Mouse (Mus musculus): ENCODE measurements around the gene Trappc4. TPM values are rescaled to one million over a fixed set of nuclear protein-coding genes. Genes with fewer than 3 reads are reported as not detected.
A peak's percentile ranks its signal among the peaks of the same experiment; 100 is the strongest.

Gene Trappc4
- total and polyA plus RNA-seq, 3 experiments: 28.2 to 36.2 (median 34.9) TPM

DNA sequence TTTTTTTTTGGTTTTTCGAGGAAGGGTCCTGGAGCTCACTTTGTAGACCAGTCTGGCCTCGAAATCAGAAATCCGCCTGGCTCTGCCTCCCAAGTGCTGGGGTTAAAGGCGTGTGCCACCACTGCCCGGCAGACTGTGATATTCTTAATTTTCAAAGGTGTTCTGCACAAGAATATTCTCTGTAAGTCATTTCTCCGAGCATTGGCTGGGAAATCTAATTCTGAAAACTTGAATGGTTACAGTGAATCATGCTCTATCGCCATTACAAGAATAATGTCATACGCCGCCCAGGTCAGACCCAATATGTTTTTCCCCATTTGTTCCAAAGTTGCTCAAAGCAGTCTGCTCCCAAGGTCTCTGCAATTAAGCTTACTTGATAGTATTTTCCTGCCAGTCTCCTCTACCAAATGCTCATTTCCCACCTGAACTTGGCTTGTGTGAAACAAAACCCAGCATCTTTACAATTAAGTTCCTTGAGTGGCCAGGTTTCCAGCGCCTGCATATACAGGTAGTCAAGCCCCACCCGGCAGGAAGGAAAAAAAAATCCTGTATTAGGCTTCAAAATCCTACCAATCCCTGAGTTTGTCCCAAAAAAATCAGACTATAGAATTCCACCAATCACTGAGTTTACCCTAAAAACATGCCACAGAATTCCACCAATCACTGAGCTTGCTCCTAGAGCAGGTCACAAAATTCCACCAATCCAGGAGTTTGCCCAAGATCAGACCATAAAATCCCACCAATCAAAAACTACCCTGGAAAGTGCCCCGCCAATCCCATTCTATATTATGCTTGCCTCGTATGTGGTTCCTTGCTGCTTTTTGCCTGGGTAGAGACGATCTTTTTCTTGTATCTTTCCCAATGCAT, 11.4 kb upstream of the Trappc4 start, which contains the start of gene Ccdc84:
TSS of gene Ccdc84 (minus strand) at position 51 of the 867 bp plus-strand sequence.
- Histone ChIP-seq H3K27ac (peak within 1 kb of the TSS; percentile 88), H3K4me1 (ENCODE audit: control insufficient read depth, insufficient read depth, low read length) (peaks cover 3% of the 10 kb centered on the region), H3K27me3 (ENCODE audit: control insufficient read depth, insufficient read depth, low read length) (no peaks in the 10 kb centered on the region), H3K4me3 (peak within 1 kb of the TSS; percentile 86), H3K36me3 (ENCODE audit: control insufficient read depth, insufficient read depth, low read length) (no peaks in the 10 kb centered on the region; the same call in 1 of the 2 replicates), H3K79me2 (replicated peaks; ENCODE audit: control insufficient read depth, insufficient read depth, low read length) (no peaks in the 10 kb centered on the region), H3K9ac (ENCODE audit: low read depth, low read length) (peak within 1 kb of the TSS; percentile 78)
- WGBS: 69% methylated on average over 14 of the region's 14 CpGs
- intact Hi-C loops (cut with DNase I): no loop called here
- no peak for TF ChIP-seq POLR2A (IDR thresholded peaks at IDR 0.05; ENCODE audit: insufficient read depth, low read depth, low read length)
- DNase-seq: no peak

GRCm38 (mm10) chr9:44417892-44418363, 10.5 kb upstream of the Trappc4 start:
- peak; percentile 49; the same call in 1 of the 2 replicates for TF ChIP-seq EP300 (IDR thresholded peaks at IDR 0.05; ENCODE audit: insufficient read depth, low read depth, low read length)
- peak; percentile 78 for TF ChIP-seq POLR2A (IDR thresholded peaks at IDR 0.05; ENCODE audit: insufficient read depth, low read depth, low read length)
- TF ChIP-seq CTCF (IDR thresholded peaks at IDR 0.05): peak; percentile 98
- DNase-seq: peak; percentile 94 to 98
- intact Hi-C loops (cut with DNase I): no loop called here
- no peaks in the 10 kb centered on the region for H3K27me3 ChIP-seq (ENCODE audit: control insufficient read depth, insufficient read depth, low read length)
- no peaks in the 10 kb centered on the region; the same call in 1 of the 2 replicates for H3K36me3 ChIP-seq (ENCODE audit: control insufficient read depth, insufficient read depth, low read length)
- under 1% methylated on average over 38 of the region's 38 CpGs for WGBS
- H3K9ac ChIP-seq (ENCODE audit: low read depth, low read length): peak overlapping the region; percentile 78
- H3K79me2 ChIP-seq (replicated peaks; ENCODE audit: control insufficient read depth, insufficient read depth, low read length): no peaks in the 10 kb centered on the region
- peak overlapping the region; percentile 88 for H3K27ac ChIP-seq
- peaks cover 3% of the 10 kb centered on the region for H3K4me1 ChIP-seq (ENCODE audit: control insufficient read depth, insufficient read depth, low read length)
- H3K4me3 ChIP-seq: peak overlapping the region; percentile 86

- Histone ChIP-seq H3K36me3 (ENCODE audit: control insufficient read depth, insufficient read depth, low read length) (no peaks in the 10 kb centered on the region; the same call in none of the 2 replicates), H3K4me1 (ENCODE audit: control insufficient read depth, insufficient read depth, low read length) (peaks cover 3% of the 10 kb centered on the region), H3K27me3 (ENCODE audit: control insufficient read depth, insufficient read depth, low read length) (no peaks in the 10 kb centered on the region), H3K4me3 (peak overlapping the region; percentile 86), H3K9ac (ENCODE audit: low read depth, low read length) (peak overlapping the region; percentile 78), H3K27ac (peak overlapping the region; percentile 88), H3K79me2 (replicated peaks; ENCODE audit: control insufficient read depth, insufficient read depth, low read length) (no peaks in the 10 kb centered on the region)
- DNase-seq: no peak
- intact Hi-C loops (cut with DNase I): no loop called here
- no peak for TF ChIP-seq POLR2A (IDR thresholded peaks at IDR 0.05; ENCODE audit: insufficient read depth, low read depth, low read length)
- TF ChIP-seq EP300 (IDR thresholded peaks at IDR 0.05; ENCODE audit: insufficient read depth, low read depth, low read length): no peak
- no peak for TF ChIP-seq CTCF (IDR thresholded peaks at IDR 0.05)
- WGBS: 6% methylated on average over 26 of the region's 26 CpGs
Observed at GRCm38 (mm10) chr9:44417156-44417891, 9.9 kb upstream of the Trappc4 start.

DNA sequence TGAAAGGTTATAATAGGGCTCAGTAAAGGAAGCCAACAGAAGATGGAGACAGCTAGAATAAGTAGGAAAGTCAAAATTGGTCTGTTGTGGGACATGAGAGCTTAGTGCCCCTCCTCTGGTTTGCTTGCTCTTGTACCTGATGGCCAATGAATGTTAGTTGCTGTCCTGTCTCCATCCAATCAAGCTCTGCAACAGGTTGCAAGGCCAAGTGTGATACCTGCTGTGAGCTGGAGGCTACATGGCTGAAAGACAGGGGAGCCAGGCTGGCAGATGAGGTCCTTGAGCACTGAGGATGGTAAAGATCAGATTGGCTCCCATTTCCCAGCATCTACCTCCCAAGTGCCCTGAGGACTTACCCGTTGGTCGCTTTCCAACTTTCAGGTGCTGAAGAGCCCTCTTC, 5.4 kb upstream of the Trappc4 start:
- WGBS: 77% methylated on average over 2 of the region's 2 CpGs
- H3K27me3 ChIP-seq (ENCODE audit: control insufficient read depth, insufficient read depth, low read length): no peaks in the 10 kb centered on the region
- H3K36me3 ChIP-seq (ENCODE audit: control insufficient read depth, insufficient read depth, low read length): peaks cover 12% of the 10 kb centered on the region
- H3K4me1 ChIP-seq (ENCODE audit: control insufficient read depth, insufficient read depth, low read length): peaks cover 3% of the 10 kb centered on the region
- H3K27ac ChIP-seq: no peak overlapping the region
- no peaks in the 10 kb centered on the region for H3K79me2 ChIP-seq (replicated peaks; ENCODE audit: control insufficient read depth, insufficient read depth, low read length)
- no peak overlapping the region for H3K4me3 ChIP-seq
- DNase-seq: no peak
- H3K9ac ChIP-seq (ENCODE audit: low read depth, low read length): no peak overlapping the region
- TF ChIP-seq POLR2A (IDR thresholded peaks at IDR 0.05; ENCODE audit: insufficient read depth, low read depth, low read length) (no peak), CTCF (IDR thresholded peaks at IDR 0.05) (no peak), EP300 (IDR thresholded peaks at IDR 0.05; ENCODE audit: insufficient read depth, low read depth, low read length) (no peak)
- intact Hi-C loops (cut with DNase I): no loop called here

DNA sequence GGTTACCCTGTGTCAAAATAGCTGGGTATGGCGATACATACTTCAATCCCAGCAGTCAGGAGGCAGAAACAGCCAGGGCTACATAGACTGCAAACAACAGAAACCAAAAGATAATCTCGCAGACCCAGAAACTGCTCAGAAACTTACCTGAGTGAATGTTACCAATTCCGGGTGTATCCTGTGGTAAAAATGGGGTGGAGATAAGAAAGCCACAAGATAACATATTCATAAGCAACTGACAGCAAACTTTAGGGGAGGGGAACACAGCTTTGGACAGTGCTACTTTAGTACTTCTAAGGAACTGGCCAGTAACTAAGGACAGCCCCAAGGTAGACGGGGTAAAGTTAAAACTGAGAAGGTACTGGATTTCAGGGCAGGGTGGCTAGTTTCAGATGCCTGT, 4.9 kb upstream of the Trappc4 start:
- Histone ChIP-seq H3K4me1 (ENCODE audit: control insufficient read depth, insufficient read depth, low read length) (peaks cover 1% of the 10 kb centered on the region), H3K79me2 (replicated peaks; ENCODE audit: control insufficient read depth, insufficient read depth, low read length) (no peaks in the 10 kb centered on the region), H3K4me3 (no peak overlapping the region), H3K36me3 (ENCODE audit: control insufficient read depth, insufficient read depth, low read length) (peaks cover 12% of the 10 kb centered on the region), H3K27me3 (ENCODE audit: control insufficient read depth, insufficient read depth, low read length) (no peaks in the 10 kb centered on the region), H3K27ac (no peak overlapping the region), H3K9ac (ENCODE audit: low read depth, low read length) (no peak overlapping the region)
- 74% methylated on average over 4 of the region's 4 CpGs for WGBS
- intact Hi-C loops (cut with DNase I): no loop called here
- no peak for TF ChIP-seq CTCF (IDR thresholded peaks at IDR 0.05)
- no peak for TF ChIP-seq EP300 (IDR thresholded peaks at IDR 0.05; ENCODE audit: insufficient read depth, low read depth, low read length)
- TF ChIP-seq POLR2A (IDR thresholded peaks at IDR 0.05; ENCODE audit: insufficient read depth, low read depth, low read length): no peak
- no peak for DNase-seq
